Mouse (Mus musculus) intestine, embryonic 14.5 days (tissue): ENCODE results near the gene Rab5c. TPM values are rescaled to one million over a fixed set of nuclear protein-coding genes. Genes with fewer than 3 reads are reported as not detected.
A peak's percentile ranks its signal among the peaks of the same experiment; 100 is the strongest.

Experiments used
- ATAC-seq: fragments of 200-750 bp; cut with Nextera tagmentation; replicated peaks from 2 replicates; pipeline ENCODE4 v1.8.0; 2017; ENCODE audit warnings: low read depth, moderate number of reproducible peaks, moderate TSS enrichment, moderate library complexity; ENCODE audit not compliant: low FRiP score, low TSS enrichment
- DNase-seq: peaks from one replicate; pipeline ENCODE4 v3.0.0-alpha.2; 2018; ENCODE audit warnings: low spot score
- H3K27ac ChIP-seq: fragments of 300-500 bp; sonication (generic); 2 replicates; pipeline ENCODE4 v1.5.1; 2014; ENCODE audit warnings: low read depth, mild to moderate bottlenecking, control low read depth
- H3K27me3 ChIP-seq: fragments of 300-500 bp; sonication (generic); replicated peaks from 2 replicates; pipeline ENCODE4 v1.6.1; 2014; ENCODE audit warnings: low read length, control low read depth; ENCODE audit not compliant: control insufficient read depth, insufficient read depth
- H3K36me3 ChIP-seq: fragments of 300-500 bp; sonication (generic); 2 replicates; pipeline ENCODE4 v1.6.1; 2014; ENCODE audit warnings: low read length, control low read depth; ENCODE audit not compliant: control insufficient read depth, insufficient read depth
- H3K4me1 ChIP-seq: fragments of 300-500 bp; sonication (generic); replicated peaks from 2 replicates; pipeline ENCODE4 v1.6.1; 2014; ENCODE audit warnings: low read length, control low read depth, mixed read lengths; ENCODE audit not compliant: control insufficient read depth, insufficient read depth
- H3K4me2 ChIP-seq: fragments of 300-500 bp; sonication (generic); 2 replicates; pipeline ENCODE4 v1.6.1; 2014; ENCODE audit warnings: low read length
- H3K4me3 ChIP-seq: fragments of 300-500 bp; sonication (generic); 2 replicates; pipeline ENCODE4 v1.5.1; 2014; ENCODE audit warnings: low read depth, low read length, control low read depth, mixed read lengths
- H3K9ac ChIP-seq: fragments of 300-500 bp; sonication (generic); 2 replicates; pipeline ENCODE4 v1.6.1; 2014; ENCODE audit warnings: mild to moderate bottlenecking, low read length
- H3K9me3 ChIP-seq: fragments of 300-500 bp; sonication (generic); 2 replicates; pipeline ENCODE4 v1.6.1; 2016; ENCODE audit warnings: low read length, control low read depth; ENCODE audit not compliant: control insufficient read depth
- WGBS: fragments of 180-500 bp; shearing (Covaris S2); extraction: QIAGEN DNeasy Blood & Tissue Kit; methylation state at CpG from one replicate; pipeline ENCODE4 v1.1.7; 2014; 5-methylcytosine and 5-hydroxymethylcytosine counted together
- polyA plus RNA-seq: library from polyadenylated mRNA; unstranded; fragments of >200 nt; fragmentation: Nextera tagmentation; extraction: Ambion mirVana; gene quantifications from 2 replicates; pipeline ENCODE4 v1.2.1, GENCODE M21; 2014

The Rab5c gene
- polyA plus RNA-seq = 61.2 and 63.0 TPM in 2 replicates

DNA sequence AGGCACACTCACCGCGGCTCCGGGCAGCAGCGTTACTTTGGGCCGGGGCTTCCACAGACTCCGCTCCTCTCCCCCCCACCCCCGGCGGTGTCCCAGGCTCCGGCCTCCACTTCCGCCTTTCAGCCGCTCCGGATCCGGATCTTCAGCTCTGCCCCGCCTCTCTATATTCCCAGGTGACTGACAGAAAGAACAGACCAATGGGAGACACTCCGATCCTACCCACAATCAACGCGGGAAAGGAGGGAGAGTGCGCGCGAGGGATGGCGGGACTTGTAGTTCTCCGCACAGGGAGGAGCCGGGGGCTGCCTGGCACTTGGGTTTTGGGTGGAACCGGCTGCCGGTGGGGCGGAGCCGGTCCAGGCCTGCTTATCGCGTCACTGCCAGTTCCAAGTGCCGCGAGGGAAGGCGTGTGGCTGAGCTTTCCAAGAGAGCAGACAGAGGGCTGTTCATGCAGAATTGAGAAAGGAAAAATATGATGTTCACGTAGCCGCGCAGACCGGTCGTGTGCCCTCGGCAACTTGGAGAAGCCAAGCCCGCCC is at the start of gene Rab5c:
Gene Rab5c, minus strand, starts transcription at position 150 of the 539 bp plus-strand sequence.
- Histone ChIP-seq H3K4me2 (peak within 1 kb of the TSS; percentile 86), H3K27ac (peak within 1 kb of the TSS; percentile 69)

GRCm38 (mm10) chr11:100785774-100786173 is 47.8 kb upstream of the Rab5c start:
- ATAC-seq (no peak), DNase-seq (no peak)
- Histone ChIP-seq H3K27ac (no peak overlapping the region), H3K9me3 (no peaks in the 10 kb centered on the region), H3K36me3 (peaks cover 65% of the 10 kb centered on the region), H3K27me3 (no peaks in the 10 kb centered on the region), H3K4me3 (no peak overlapping the region), H3K9ac (no peak overlapping the region), H3K4me1 (no peaks in the 10 kb centered on the region), H3K4me2 (no peak overlapping the region)
- WGBS = 96% methylated on average over 2 of the region's 2 CpGs

More for the DNA sequence above, at the start of gene Rab5c:
- no peaks in the 10 kb centered on the region for H3K36me3 ChIP-seq
- ATAC-seq = peak; percentile 99
- under 1% methylated on average over 39 of the region's 39 CpGs for WGBS
- peak within 1 kb of the TSS; percentile 98 for H3K4me3 ChIP-seq
- peaks cover 18% of the 10 kb centered on the region for H3K4me1 ChIP-seq
- no peaks in the 10 kb centered on the region for H3K9me3 ChIP-seq
- no peaks in the 10 kb centered on the region for H3K27me3 ChIP-seq
- DNase-seq = peak; percentile 98
- H3K9ac ChIP-seq = peak within 1 kb of the TSS; percentile 92

DNA sequence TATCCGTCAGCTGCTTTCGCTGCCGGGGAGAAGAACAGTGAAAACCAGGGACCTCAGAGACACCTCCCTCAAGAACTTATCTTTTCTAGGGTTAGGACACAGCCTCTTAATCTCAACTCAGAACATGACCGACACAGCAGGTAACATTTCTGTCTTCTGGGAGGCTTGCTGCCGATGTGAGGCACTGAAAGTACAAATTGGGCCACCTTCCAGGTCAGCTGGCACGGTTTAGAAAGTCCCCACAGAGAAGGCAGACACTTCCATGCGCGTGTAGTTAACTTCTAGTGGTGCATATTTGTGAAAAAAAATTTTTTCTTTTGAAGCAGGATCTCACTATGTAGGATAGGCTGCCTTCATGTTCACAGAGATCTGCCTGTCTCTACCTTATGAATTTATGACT is 46.3 kb upstream of the Rab5c start:
- no peak for ATAC-seq
- 89% methylated on average over 8 of the region's 8 CpGs for whole genome bisulfite sequencing
- peaks cover 50% of the 10 kb centered on the region for H3K36me3 ChIP-seq

GRCm38 (mm10) chr11:100782568-100782967 is 44.6 kb upstream of the Rab5c start:
- H3K4me3 ChIP-seq = no peak overlapping the region
- H3K4me2 ChIP-seq = no peak overlapping the region
- no peaks in the 10 kb centered on the region for H3K27me3 ChIP-seq
- H3K9ac ChIP-seq = no peak overlapping the region
- DNase-seq (no peak), ATAC-seq (no peak)
- WGBS = 88% methylated on average over 13 of the region's 13 CpGs
- H3K4me1 ChIP-seq = no peaks in the 10 kb centered on the region
- peaks cover 42% of the 10 kb centered on the region for H3K36me3 ChIP-seq
- H3K27ac ChIP-seq = no peak overlapping the region
- no peaks in the 10 kb centered on the region for H3K9me3 ChIP-seq

More for the DNA sequence above, 46.3 kb upstream of the Rab5c start:
- no peak overlapping the region for H3K4me2 ChIP-seq
- H3K27me3 ChIP-seq = no peaks in the 10 kb centered on the region
- H3K4me3 ChIP-seq = no peak overlapping the region
- H3K9me3 ChIP-seq = no peaks in the 10 kb centered on the region
- H3K9ac ChIP-seq = no peak overlapping the region
- DNase-seq = no peak
- H3K27ac ChIP-seq = no peak overlapping the region
- no peaks in the 10 kb centered on the region for H3K4me1 ChIP-seq

- H3K27me3 ChIP-seq = no peaks in the 10 kb centered on the region
- ATAC-seq (no peak), DNase-seq (no peak)
- H3K36me3 ChIP-seq = peaks cover 36% of the 10 kb centered on the region
- H3K4me1 ChIP-seq = no peaks in the 10 kb centered on the region
- H3K4me3 ChIP-seq = no peak overlapping the region
- no peaks in the 10 kb centered on the region for H3K9me3 ChIP-seq
- 88% methylated on average over 15 of the region's 15 CpGs for WGBS
- no peak overlapping the region for H3K27ac ChIP-seq
- no peak overlapping the region for H3K4me2 ChIP-seq
- no peak overlapping the region for H3K9ac ChIP-seq
These were observed 43.9 kb upstream of the Rab5c start for GRCm38 (mm10) chr11:100781763-100782475.

DNA sequence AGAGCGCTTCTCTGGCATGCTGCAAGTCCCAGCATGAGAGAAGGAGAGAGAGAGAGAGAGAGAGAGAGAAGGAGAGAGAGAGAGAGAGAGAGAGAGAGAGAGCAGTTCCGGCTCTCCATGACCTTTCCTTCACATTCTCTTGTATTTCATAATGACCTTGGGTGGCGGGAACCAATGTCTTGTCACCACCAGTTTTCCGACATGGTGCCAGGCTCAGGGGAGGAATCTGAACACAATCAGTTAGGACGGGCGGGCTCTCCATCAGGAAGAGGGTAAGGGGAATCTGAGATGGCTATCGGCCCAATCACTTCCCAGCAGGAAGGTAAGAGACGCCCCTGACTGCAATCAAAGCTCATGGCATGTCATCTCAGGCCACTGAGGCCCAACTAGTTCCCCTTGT is 42.2 kb upstream of the Rab5c start:
- H3K4me1 ChIP-seq = no peaks in the 10 kb centered on the region
- no peak overlapping the region for H3K4me3 ChIP-seq
- no peak overlapping the region for H3K4me2 ChIP-seq
- no peaks in the 10 kb centered on the region for H3K9me3 ChIP-seq
- H3K27me3 ChIP-seq = no peaks in the 10 kb centered on the region
- ATAC-seq (no peak), DNase-seq (no peak)
- no peak overlapping the region for H3K27ac ChIP-seq
- WGBS = 80% methylated on average over 8 of the region's 8 CpGs
- H3K9ac ChIP-seq = no peak overlapping the region
- peaks cover 33% of the 10 kb centered on the region for H3K36me3 ChIP-seq

GRCm38 (mm10) chr11:100778069-100778468 is 40.1 kb upstream of the Rab5c start:
- Histone ChIP-seq H3K27me3 (no peaks in the 10 kb centered on the region), H3K27ac (no peak overlapping the region), H3K4me3 (no peak overlapping the region), H3K9ac (no peak overlapping the region), H3K9me3 (no peaks in the 10 kb centered on the region), H3K4me2 (no peak overlapping the region), H3K4me1 (no peaks in the 10 kb centered on the region), H3K36me3 (peaks cover 15% of the 10 kb centered on the region)
- DNase-seq = no peak
- 73% methylated on average over 3 of the region's 3 CpGs for WGBS
- no peak for ATAC-seq

GRCm38 (mm10) chr11:100775921-100776320 is 37.9 kb upstream of the Rab5c start:
- Histone ChIP-seq H3K4me3 (no peak overlapping the region), H3K9me3 (no peaks in the 10 kb centered on the region), H3K4me1 (no peaks in the 10 kb centered on the region), H3K9ac (no peak overlapping the region), H3K27ac (no peak overlapping the region), H3K36me3 (0 out of 2 replicates have a peak, but pooled peaks cover 4% of the 10 kb centered on the region), H3K27me3 (no peaks in the 10 kb centered on the region), H3K4me2 (no peak overlapping the region)
- 84% methylated on average over 10 of the region's 10 CpGs for WGBS
- DNase-seq (no peak), ATAC-seq (no peak)

DNA sequence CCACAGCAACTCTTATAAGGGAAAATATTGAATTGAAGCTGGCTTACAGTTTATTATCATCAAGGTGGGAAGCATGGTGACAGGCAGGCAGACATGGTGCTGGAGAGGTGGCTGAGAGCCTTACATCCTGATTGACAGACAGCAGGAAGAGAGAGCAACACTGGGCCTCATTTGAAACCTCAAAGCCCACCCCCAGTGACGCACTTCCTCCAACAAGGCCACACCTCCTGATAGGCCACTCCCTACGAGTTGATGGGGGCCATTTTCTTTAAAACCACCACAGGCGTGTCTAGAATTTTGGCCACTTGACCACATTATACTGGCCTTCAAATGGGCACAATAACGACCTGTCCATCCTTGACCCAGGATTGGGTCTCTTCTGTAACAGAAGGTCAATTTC is 36.2 kb upstream of the Rab5c start:
- ATAC-seq (no peak), DNase-seq (no peak)
- H3K27ac ChIP-seq = no peak overlapping the region
- H3K9ac ChIP-seq = no peak overlapping the region
- no peak overlapping the region for H3K4me3 ChIP-seq
- WGBS = 79% methylated on average over 4 of the region's 4 CpGs
- H3K9me3 ChIP-seq = no peaks in the 10 kb centered on the region
- H3K4me1 ChIP-seq = peaks cover 4% of the 10 kb centered on the region; the same call in 1 of the 2 replicates
- 0 out of 2 replicates have a peak, but pooled peaks cover 4% of the 10 kb centered on the region for H3K36me3 ChIP-seq
- H3K27me3 ChIP-seq = no peaks in the 10 kb centered on the region
- H3K4me2 ChIP-seq = no peak overlapping the region
